Mouse (Mus musculus): ENCODE data around the gene Colgalt2.
"Not testable (repeated sequence)": the region's sequence is repeated elsewhere in the genome, so short reads cannot be mapped to it uniquely, and the experiment has no call there.

GRCm38 (mm10) chr1:152385693-152386092, 13.9 kb upstream of the Colgalt2 start:
- TF ChIP-seq TAL1, GATA1 (IDR thresholded peaks at IDR 0.05; ENCODE audit: low read length): not testable (repeated sequence)
